Mouse (Mus musculus) neural tube, embryonic 11.5 days (tissue): ENCODE results near the gene Gcnt2. TPM values are rescaled to one million over a fixed set of nuclear protein-coding genes. Genes with fewer than 3 reads are reported as not detected.
"Not testable (repeated sequence)": the region's sequence is repeated elsewhere in the genome, so short reads cannot be mapped to it uniquely, and the experiment has no call there.

ENCODE experiments used
- ATAC-seq: fragments of 200-750 bp; cut with Nextera tagmentation; 2 replicates; pipeline ENCODE4 v1.8.0; 2017; ENCODE audit warnings: moderate number of reproducible peaks, mild to moderate bottlenecking, moderate TSS enrichment, moderate library complexity; ENCODE audit not compliant: insufficient read depth, low FRiP score, low TSS enrichment
- DNase-seq: peaks from one replicate; pipeline ENCODE4 v3.0.0-alpha.2; 2015; ENCODE audit warnings: low spot score
- H3K27ac ChIP-seq: fragments of 300-500 bp; sonication (generic); 2 replicates; pipeline ENCODE4 v1.5.1; 2014; ENCODE audit warnings: low read depth, mild to moderate bottlenecking, low read length
- H3K27me3 ChIP-seq: fragments of 300-500 bp; sonication (generic); 2 replicates; pipeline ENCODE4 v1.6.1; 2014; ENCODE audit warnings: mild to moderate bottlenecking, low read length, mixed read lengths; ENCODE audit not compliant: control insufficient read depth, insufficient read depth
- H3K36me3 ChIP-seq: fragments of 300-500 bp; sonication (generic); 2 replicates; pipeline ENCODE4 v1.6.1; 2014; ENCODE audit warnings: mild to moderate bottlenecking, low read length, moderate library complexity, mixed read lengths; ENCODE audit not compliant: control insufficient read depth, insufficient read depth
- H3K4me1 ChIP-seq: fragments of 300-500 bp; sonication (generic); 2 replicates; pipeline ENCODE4 v1.6.1; 2014; ENCODE audit warnings: low read length, mixed read lengths; ENCODE audit not compliant: control insufficient read depth, insufficient read depth
- H3K4me2 ChIP-seq: fragments of 300-500 bp; sonication (generic); 2 replicates; pipeline ENCODE4 v1.6.1; 2014; ENCODE audit warnings: low read depth, mild to moderate bottlenecking, moderate library complexity
- H3K4me3 ChIP-seq: fragments of 300-500 bp; sonication (generic); 2 replicates; pipeline ENCODE4 v1.5.1; 2014; ENCODE audit warnings: low read depth, low read length
- H3K9ac ChIP-seq: fragments of 300-500 bp; sonication (generic); 2 replicates; pipeline ENCODE4 v1.6.1; 2014; ENCODE audit warnings: mild to moderate bottlenecking, low read length
- H3K9me3 ChIP-seq: fragments of 300-500 bp; sonication (generic); 2 replicates; pipeline ENCODE4 v1.6.1; 2016; ENCODE audit warnings: low read length; ENCODE audit not compliant: control insufficient read depth
- WGBS: fragments of 180-500 bp; shearing (Covaris S2); extraction: QIAGEN DNeasy Blood & Tissue Kit; methylation state at CpG from one replicate; pipeline ENCODE4 v1.1.7; 2014; 5-methylcytosine and 5-hydroxymethylcytosine counted together
- polyA plus RNA-seq: library from polyadenylated mRNA; unstranded; fragments of >200 nt; fragmentation: Nextera tagmentation; extraction: Ambion mirVana; gene quantifications from 2 replicates; pipeline ENCODE4 v1.2.1, GENCODE M21; 2014

Gene Gcnt2
- polyA plus RNA-seq, 1 experiment from 2014 or later = 6.9 TPM

- Histone ChIP-seq H3K36me3 (no peaks in the 10 kb centered on the region), H3K4me3 (no peak overlapping the region), H3K9ac (no peak overlapping the region), H3K27me3 (no peaks in the 10 kb centered on the region), H3K27ac (no peak overlapping the region), H3K9me3 (no peaks in the 10 kb centered on the region), H3K4me1 (peaks cover 6% of the 10 kb centered on the region), H3K4me2 (no peak overlapping the region)
- DNase-seq (no peak), ATAC-seq (no peak)
- WGBS = 89% methylated on average over 5 of the region's 5 CpGs
Measured at GRCm38 (mm10) chr13:40882606-40883005, 23.1 kb downstream of the Gcnt2 start.

GRCm38 (mm10) chr13:40883903-40884302, 24.3 kb downstream of the Gcnt2 start:
- H3K4me1 ChIP-seq = peaks cover 8% of the 10 kb centered on the region
- ATAC-seq (no peak), DNase-seq (no peak)
- no peaks in the 10 kb centered on the region for H3K9me3 ChIP-seq
- no peak overlapping the region for H3K27ac ChIP-seq
- H3K9ac ChIP-seq = no peak overlapping the region
- no peak overlapping the region for H3K4me3 ChIP-seq
- H3K27me3 ChIP-seq = no peaks in the 10 kb centered on the region
- no peak overlapping the region for H3K4me2 ChIP-seq
- no peaks in the 10 kb centered on the region for H3K36me3 ChIP-seq
- 89% methylated on average over 9 of the region's 9 CpGs for WGBS

GRCm38 (mm10) chr13:40884878-40885277, 25.3 kb downstream of the Gcnt2 start:
- Histone ChIP-seq H3K27me3 (no peaks in the 10 kb centered on the region), H3K4me2 (no peak overlapping the region), H3K9me3 (no peaks in the 10 kb centered on the region), H3K36me3 (no peaks in the 10 kb centered on the region), H3K4me3 (no peak overlapping the region), H3K4me1 (peaks cover 8% of the 10 kb centered on the region), H3K9ac (no peak overlapping the region; the same call in 1 of the 2 replicates), H3K27ac (no peak overlapping the region)
- WGBS = 58% methylated on average over 5 of the region's 5 CpGs
- DNase-seq (no peak), ATAC-seq (no peak)

GRCm38 (mm10) chr13:40885935-40886642, 26.5 kb downstream of the Gcnt2 start:
- no peak overlapping the region for H3K27ac ChIP-seq
- ATAC-seq = no peak

GRCm38 (mm10) chr13:40886643-40887381, 27.3 kb downstream of the Gcnt2 start:
- H3K9ac ChIP-seq = peak overlapping the region; percentile 62
- H3K4me2 ChIP-seq = peak overlapping the region; percentile 59
- no peaks in the 10 kb centered on the region for H3K36me3 ChIP-seq
- ATAC-seq (no peak; the same call in 1 of the 2 replicates), DNase-seq (peak; percentile 62)
- H3K4me3 ChIP-seq = peak overlapping the region; percentile 26
- under 1% methylated on average over 22 of the region's 22 CpGs for WGBS
- H3K27ac ChIP-seq = no peak overlapping the region
- peaks cover 8% of the 10 kb centered on the region for H3K4me1 ChIP-seq
- no peaks in the 10 kb centered on the region for H3K27me3 ChIP-seq
- no peaks in the 10 kb centered on the region for H3K9me3 ChIP-seq

More at GRCm38 (mm10) chr13:40885935-40886642, 26.5 kb downstream of the Gcnt2 start:
- Histone ChIP-seq H3K4me3 (no peak overlapping the region), H3K4me2 (peak overlapping the region; percentile 59; the same call in 1 of the 2 replicates), H3K9me3 (no peaks in the 10 kb centered on the region), H3K9ac (no peak overlapping the region; the same call in 1 of the 2 replicates), H3K27me3 (no peaks in the 10 kb centered on the region), H3K4me1 (peaks cover 8% of the 10 kb centered on the region), H3K36me3 (no peaks in the 10 kb centered on the region)
- DNase-seq = no peak
- 47% methylated on average over 10 of the region's 10 CpGs for WGBS

- peaks cover 5% of the 10 kb centered on the region; the same call in 1 of the 2 replicates for H3K4me1 ChIP-seq
- no peak overlapping the region for H3K27ac ChIP-seq
- no peaks in the 10 kb centered on the region for H3K36me3 ChIP-seq
- DNase-seq (no peak), ATAC-seq (no peak)
- no peak overlapping the region for H3K4me2 ChIP-seq
- 84% methylated on average over 5 of the region's 5 CpGs for WGBS
- H3K27me3 ChIP-seq = no peaks in the 10 kb centered on the region
- H3K4me3 ChIP-seq = no peak overlapping the region
- H3K9me3 ChIP-seq = no peaks in the 10 kb centered on the region
- H3K9ac ChIP-seq = no peak overlapping the region
Measured at GRCm38 (mm10) chr13:40890595-40890994, 31.0 kb downstream of the Gcnt2 start.

- 89% methylated on average over 1 of the region's 1 CpGs for WGBS
- H3K36me3 ChIP-seq, H3K27me3 ChIP-seq, H3K4me2 ChIP-seq, H3K4me1 ChIP-seq, H3K27ac ChIP-seq, DNase-seq, H3K4me3 ChIP-seq, H3K9me3 ChIP-seq, ATAC-seq, H3K9ac ChIP-seq: not testable (repeated sequence)
Measured at GRCm38 (mm10) chr13:40891369-40891768, 31.8 kb downstream of the Gcnt2 start.

GRCm38 (mm10) chr13:40892043-40892442, 32.5 kb downstream of the Gcnt2 start:
- Histone ChIP-seq H3K27me3 (no peaks in the 10 kb centered on the region), H3K4me3 (no peak overlapping the region), H3K9me3 (no peaks in the 10 kb centered on the region), H3K36me3 (no peaks in the 10 kb centered on the region), H3K4me2 (no peak overlapping the region), H3K9ac (no peak overlapping the region), H3K27ac (no peak overlapping the region), H3K4me1 (peaks cover 5% of the 10 kb centered on the region; the same call in 1 of the 2 replicates)
- DNase-seq (no peak), ATAC-seq (no peak)
- 84% methylated on average over 7 of the region's 7 CpGs for WGBS
